Mouse (Mus musculus) frontal cortex, postnatal 10 days (tissue): ENCODE results near the gene Cd2.

Source experiments
- DNase-seq, 2 experiments: peaks; one replicate each; pipeline ENCODE4 v3.0.0; 2022; ENCODE audit warnings: low spot score in 2 of 2, mixed read lengths in 1 of 2

The Cd2 gene

GRCm38 (mm10) chr3:101274794-101275193, 12.9 kb downstream of the Cd2 start:
- DNase-seq = no peak

GRCm38 (mm10) chr3:101274041-101274770, 13.5 kb downstream of the Cd2 start:
- no peak for DNase-seq

- no peak for DNase-seq
These were observed 15.6 kb downstream of the Cd2 start for GRCm38 (mm10) chr3:101272166-101272565.

GRCm38 (mm10) chr3:101270833-101271232, 16.9 kb downstream of the Cd2 start:
- no peak for DNase-seq

- DNase-seq = no peak
These were observed 19.4 kb downstream of the Cd2 start for GRCm38 (mm10) chr3:101268361-101268760.

- no peak for DNase-seq
These were observed 22.1 kb downstream of the Cd2 start for GRCm38 (mm10) chr3:101265561-101266091.

GRCm38 (mm10) chr3:101258976-101259375, 28.8 kb downstream of the Cd2 start:
- DNase-seq = no peak

- DNase-seq = no peak
These were observed 31.6 kb downstream of the Cd2 start for GRCm38 (mm10) chr3:101256090-101256489.

GRCm38 (mm10) chr3:101252141-101252540, 35.6 kb downstream of the Cd2 start:
- DNase-seq = no peak

GRCm38 (mm10) chr3:101249846-101250245, 37.9 kb downstream of the Cd2 start:
- DNase-seq = no peak

GRCm38 (mm10) chr3:101245212-101245611, 42.5 kb downstream of the Cd2 start:
- no peak for DNase-seq

- DNase-seq = no peak
These were observed 44.7 kb downstream of the Cd2 start for GRCm38 (mm10) chr3:101243002-101243401.

- no peak for DNase-seq
These were observed 45.9 kb downstream of the Cd2 start for GRCm38 (mm10) chr3:101241866-101242265.

- no peak for DNase-seq
These were observed 46.9 kb downstream of the Cd2 start for GRCm38 (mm10) chr3:101240859-101241258.

GRCm38 (mm10) chr3:101239236-101239635, 48.5 kb downstream of the Cd2 start:
- no peak for DNase-seq

GRCm38 (mm10) chr3:101238695-101239094, 49.0 kb downstream of the Cd2 start:
- DNase-seq = no peak

GRCm38 (mm10) chr3:101236995-101237808, 50.5 kb downstream of the Cd2 start:
- DNase-seq = no peak

- DNase-seq = no peak
These were observed 51.5 kb downstream of the Cd2 start for GRCm38 (mm10) chr3:101236261-101236660.

- DNase-seq = no peak
These were observed 52.4 kb downstream of the Cd2 start for GRCm38 (mm10) chr3:101235321-101235720.

GRCm38 (mm10) chr3:101233424-101233823, 54.3 kb downstream of the Cd2 start:
- no peak for DNase-seq

GRCm38 (mm10) chr3:101232570-101232969, 55.2 kb downstream of the Cd2 start:
- DNase-seq = no peak

- DNase-seq = no peak
These were observed 57.5 kb downstream of the Cd2 start for GRCm38 (mm10) chr3:101230201-101230600.

- no peak for DNase-seq
These were observed 58.2 kb downstream of the Cd2 start for GRCm38 (mm10) chr3:101229551-101229930.
